Mouse (Mus musculus) spleen, adult 2 months (tissue): ENCODE data around the gene Fnbp1. TPM values are rescaled to one million over a fixed set of nuclear protein-coding genes. Genes with fewer than 3 reads are reported as not detected.
A peak's percentile ranks its signal among the peaks of the same experiment; 100 is the strongest.

ENCODE experiments used
- DNase-seq, 2 experiments: peaks; one replicate each; pipeline versions ENCODE4 v3.0.0 to v3.0.0-alpha.2; 2012 to 2021; ENCODE audit warnings: low spot score in 2 of 2, low read depth in 1 of 2
- H3K27ac ChIP-seq: fragments of 200-500 bp; 2 replicates; pipeline ENCODE4 v1.5.1; 2012; ENCODE audit warnings: low read length, inconsistent platforms; ENCODE audit not compliant: insufficient read depth
- H3K27me3 ChIP-seq: fragments of 200-500 bp; 2 replicates; pipeline ENCODE4 v1.6.1; 2012; ENCODE audit warnings: mild to moderate bottlenecking, moderate library complexity, low read length, inconsistent platforms; ENCODE audit not compliant: control insufficient read depth, insufficient read depth
- H3K36me3 ChIP-seq: fragments of 200-500 bp; 2 replicates; pipeline ENCODE4 v1.6.1; 2012; ENCODE audit warnings: mild to moderate bottlenecking, low read length, inconsistent platforms; ENCODE audit not compliant: control insufficient read depth, insufficient read depth
- H3K4me1 ChIP-seq: fragments of 200-500 bp; 2 replicates; pipeline ENCODE4 v1.6.1; 2011; ENCODE audit warnings: inconsistent platforms; ENCODE audit not compliant: control insufficient read depth, insufficient read depth, insufficient read length
- H3K4me3 ChIP-seq: fragments of 200-500 bp; 2 replicates; pipeline ENCODE4 v1.5.1; 2011; ENCODE audit warnings: mild to moderate bottlenecking, inconsistent platforms; ENCODE audit not compliant: insufficient read depth, insufficient read length; ENCODE audit errors: extremely low read depth
- CTCF ChIP-seq: fragments of 200-500 bp; IDR thresholded peaks from 2 replicates; pipeline ENCODE4 v1.5.1; 2011; ENCODE audit warnings: mild to moderate bottlenecking, inconsistent platforms; ENCODE audit not compliant: insufficient read depth, insufficient read length, insufficient replicate concordance; ENCODE audit errors: extremely low read depth
- POLR2A ChIP-seq: fragments of 200-500 bp; IDR thresholded peaks from 2 replicates; pipeline ENCODE4 v1.6.1; 2011; ENCODE audit warnings: low read depth, low read length, inconsistent platforms
- WGBS: fragments of 180-500 bp; shearing (Covaris S2); methylation state at CpG from one replicate; pipeline ENCODE4 v1.1.7; 2018; 5-methylcytosine and 5-hydroxymethylcytosine counted together
- polyA plus RNA-seq: library from polyadenylated mRNA; depleted of rRNA; stranded (reverse); fragments of >200 nt; gene quantifications from 2 replicates; pipeline ENCODE4 v1.2.3, GENCODE M21; 2012

Fnbp1 gene
- polyA plus RNA-seq, 1 experiment, result 78.7 TPM

- Histone ChIP-seq H3K36me3 (peaks cover 5% of the 10 kb centered on the region), H3K4me1 (peaks cover 20% of the 10 kb centered on the region; the same call in 1 of the 2 replicates)
Observed at GRCm38 (mm10) chr2:31108186-31108585, 33.6 kb downstream of the Fnbp1 start.

GRCm38 (mm10) chr2:31106621-31107320 is 35.0 kb downstream of the Fnbp1 start:
- no peak for DNase-seq
- no peaks in the 10 kb centered on the region for H3K27me3 ChIP-seq
- no peak overlapping the region for H3K4me3 ChIP-seq
- H3K36me3 ChIP-seq, result peaks cover 8% of the 10 kb centered on the region
- 63% methylated on average over 11 of the region's 11 CpGs for WGBS
- TF ChIP-seq CTCF (no peak), POLR2A (no peak)
- no peak overlapping the region for H3K27ac ChIP-seq
- peaks cover 20% of the 10 kb centered on the region; the same call in 1 of the 2 replicates for H3K4me1 ChIP-seq

More at GRCm38 (mm10) chr2:31108186-31108585, 33.6 kb downstream of the Fnbp1 start:
- H3K27me3 ChIP-seq, result no peaks in the 10 kb centered on the region
- WGBS, result 26% methylated on average over 6 of the region's 6 CpGs
- H3K4me3 ChIP-seq, result no peak overlapping the region
- TF ChIP-seq CTCF, result no peak
- no peak for TF ChIP-seq POLR2A
- peak overlapping the region; percentile 65 for H3K27ac ChIP-seq
- no peak for DNase-seq

DNA sequence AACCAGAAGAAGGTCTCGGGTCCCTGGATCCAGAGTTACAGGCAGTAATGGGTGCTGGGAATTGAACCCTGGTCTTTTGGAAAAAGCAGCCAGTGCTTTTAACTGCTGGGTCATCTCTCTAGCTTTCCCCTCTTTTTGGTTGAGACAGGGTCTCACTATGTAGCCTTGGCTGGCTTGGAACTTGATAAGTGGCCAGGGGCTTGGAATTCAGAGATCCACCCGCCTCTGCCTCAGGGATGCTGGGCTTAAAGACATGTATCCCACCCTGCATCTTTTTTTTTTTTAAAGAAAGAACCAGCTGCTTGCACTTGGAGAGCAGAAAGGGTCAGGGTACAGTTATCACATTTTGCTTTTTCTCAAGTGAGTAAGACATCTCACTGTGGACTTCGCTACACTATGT is 35.8 kb downstream of the Fnbp1 start:
- no peak for DNase-seq
- peaks cover 13% of the 10 kb centered on the region for H3K36me3 ChIP-seq
- peaks cover 20% of the 10 kb centered on the region; the same call in 1 of the 2 replicates for H3K4me1 ChIP-seq
- no peak overlapping the region for H3K27ac ChIP-seq
- no peak overlapping the region for H3K4me3 ChIP-seq
- WGBS, result 91% methylated on average over 3 of the region's 3 CpGs
- TF ChIP-seq CTCF (no peak), POLR2A (no peak)
- H3K27me3 ChIP-seq, result no peaks in the 10 kb centered on the region

GRCm38 (mm10) chr2:31105279-31105678 is 36.5 kb downstream of the Fnbp1 start:
- Histone ChIP-seq H3K27ac (no peak overlapping the region), H3K4me3 (no peak overlapping the region), H3K4me1 (peaks cover 20% of the 10 kb centered on the region; the same call in 1 of the 2 replicates), H3K36me3 (peaks cover 18% of the 10 kb centered on the region), H3K27me3 (no peaks in the 10 kb centered on the region)
- no peak for TF ChIP-seq CTCF
- no peak for TF ChIP-seq POLR2A
- WGBS, result 82% methylated on average over 3 of the region's 3 CpGs
- DNase-seq, result no peak

- Histone ChIP-seq H3K27ac (no peak overlapping the region), H3K4me1 (peaks cover 11% of the 10 kb centered on the region; the same call in 1 of the 2 replicates), H3K36me3 (peaks cover 29% of the 10 kb centered on the region), H3K27me3 (no peaks in the 10 kb centered on the region), H3K4me3 (no peak overlapping the region)
- 88% methylated on average over 8 of the region's 8 CpGs for WGBS
- no peak for TF ChIP-seq POLR2A
- TF ChIP-seq CTCF, result no peak
- no peak for DNase-seq
Observed at GRCm38 (mm10) chr2:31103321-31103720, 38.5 kb downstream of the Fnbp1 start.

- Histone ChIP-seq H3K27me3 (no peaks in the 10 kb centered on the region), H3K27ac (no peak overlapping the region), H3K36me3 (peaks cover 30% of the 10 kb centered on the region), H3K4me3 (no peak overlapping the region), H3K4me1 (peaks cover under 1% of the 10 kb centered on the region; the same call in 1 of the 2 replicates)
- no peak for DNase-seq
- no peak for TF ChIP-seq POLR2A
- TF ChIP-seq CTCF, result no peak
- 92% methylated on average over 3 of the region's 3 CpGs for WGBS
Observed at GRCm38 (mm10) chr2:31101285-31101684, 40.5 kb downstream of the Fnbp1 start.

- H3K27me3 ChIP-seq, result no peaks in the 10 kb centered on the region
- WGBS, result 83% methylated on average over 8 of the region's 8 CpGs
- H3K27ac ChIP-seq, result no peak overlapping the region
- TF ChIP-seq POLR2A (no peak), CTCF (no peak)
- no peak for DNase-seq
- peaks cover 35% of the 10 kb centered on the region for H3K36me3 ChIP-seq
- 0 out of 2 replicates have a peak, but pooled peaks cover 5% of the 10 kb centered on the region for H3K4me1 ChIP-seq
- H3K4me3 ChIP-seq, result no peak overlapping the region
Observed at GRCm38 (mm10) chr2:31099079-31099478, 42.7 kb downstream of the Fnbp1 start.
